Mouse (Mus musculus): ENCODE measurements at regions not wholly inside any gene's neighbourhood (a gene's known extent, or its start where the extent isn't known, plus 50 kb on each side); places are given as distances from the start of the nearest gene placed in this dataset.

- DNase-seq (ENCODE audit: low spot score in 2 of 2): no peak
Observed at GRCm38 (mm10) chr10:46454442-46454841, 876.8 kb downstream of the Hace1 start.

- no peak for DNase-seq (ENCODE audit: low spot score in 2 of 2)
Observed at GRCm38 (mm10) chr10:46458686-46459085, 881.1 kb downstream of the Hace1 start.

GRCm38 (mm10) chr10:46483656-46484055 lies 906.0 kb downstream of the Hace1 start:
- DNase-seq (ENCODE audit: low spot score in 2 of 2): peak in 1 of 2 experiments; percentile 21

Measured in left cerebral cortex, adult 8-10 months (tissue).